Mouse (Mus musculus) erythroblast, embryonic 14.5 days (primary cell): Measurements from ENCODE around the gene Siva1.

Experiments used
- GATA1 ChIP-seq: IDR thresholded peaks from 2 replicates; pipeline ENCODE4 v1.6.1; 2012; ENCODE audit warnings: low read length, inconsistent platforms, mixed read lengths
- TAL1 ChIP-seq: IDR thresholded peaks from 3 replicates; pipeline ENCODE4 v1.6.1; 2012; ENCODE audit warnings: low read length, inconsistent platforms, mixed read lengths

DNA sequence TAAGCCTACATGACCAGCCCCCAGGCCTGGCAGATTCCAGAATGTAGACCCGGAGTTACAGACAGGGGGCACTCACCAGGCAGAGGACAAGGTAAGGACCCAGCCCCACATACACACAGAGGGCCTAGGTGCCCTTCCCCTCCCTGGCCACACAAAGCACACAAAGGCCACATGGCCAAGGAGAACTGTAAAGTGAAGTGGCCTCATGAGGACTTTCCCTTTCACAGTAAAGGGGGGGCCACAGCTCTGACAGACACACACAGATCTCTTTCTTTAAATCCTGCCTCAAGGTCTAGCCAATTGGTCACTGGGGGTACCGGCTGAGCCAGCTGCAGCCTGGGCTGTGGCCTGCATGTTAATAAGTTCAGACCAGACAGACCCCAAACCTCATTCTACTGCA, 19.6 kb downstream of the Siva1 start:
- TF ChIP-seq GATA1 (no peak), TAL1 (no peak)
